Mouse (Mus musculus) effector memory CD4-positive, alpha-beta T cell, adult 5 months (primary cell): ENCODE results near the gene Gm11567. TPM values are rescaled to one million over a fixed set of nuclear protein-coding genes. Genes with fewer than 3 reads are reported as not detected.

Experiments
- polyA plus RNA-seq: library from polyadenylated mRNA; unstranded; fragments of 100-300 nt; shearing (Covaris generic); gene quantifications from one replicate; pipeline ENCODE4 v1.2.1, GENCODE M21; 2017

Gm11567 gene
- not detected for polyA plus RNA-seq

DNA sequence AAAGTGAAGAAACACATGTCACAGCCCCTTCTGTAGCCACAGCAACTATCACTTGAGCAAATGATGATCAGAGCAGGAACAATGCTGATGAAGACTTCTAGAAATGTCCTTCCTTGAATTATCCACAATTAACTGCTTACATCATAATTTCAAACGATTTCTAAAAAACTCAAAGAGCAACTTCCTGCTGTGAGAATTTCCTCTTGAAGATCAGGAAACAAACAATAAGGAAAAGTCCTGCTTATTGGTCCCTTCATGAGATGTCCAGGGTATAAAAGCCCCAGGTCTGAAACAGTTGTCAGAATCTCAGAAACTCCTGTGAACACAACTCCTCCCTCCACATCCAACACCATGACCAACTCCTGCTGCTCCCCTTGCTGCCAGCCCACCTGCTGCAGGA lies at the start of gene Gm11567:
Gene Gm11567, plus strand, starts transcription at position 301 of the 400 bp plus-strand sequence.

DNA sequence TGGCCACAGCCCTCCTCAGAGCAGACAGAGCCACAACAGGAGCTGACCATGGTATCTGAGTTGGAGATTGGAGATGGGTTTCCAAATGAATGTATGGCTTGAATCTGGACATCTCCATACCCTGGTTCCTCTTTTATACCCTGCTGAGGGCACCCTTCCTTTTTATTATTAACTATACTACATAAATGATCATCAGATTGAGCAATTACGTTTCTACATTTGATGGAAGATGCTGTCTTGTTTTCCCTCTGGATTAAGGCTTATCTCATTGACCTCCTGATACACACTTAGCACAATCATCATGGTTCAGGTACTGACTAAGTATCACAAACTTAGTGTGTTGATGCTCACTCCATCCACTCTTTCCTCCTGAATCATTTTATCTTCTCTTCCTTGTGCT lies 41.0 kb upstream of the Gm11567 start, which contains the start of gene 2300003K06Rik:
Gene 2300003K06Rik, minus strand, starts transcription at position 101 of the 400 bp plus-strand sequence.

DNA sequence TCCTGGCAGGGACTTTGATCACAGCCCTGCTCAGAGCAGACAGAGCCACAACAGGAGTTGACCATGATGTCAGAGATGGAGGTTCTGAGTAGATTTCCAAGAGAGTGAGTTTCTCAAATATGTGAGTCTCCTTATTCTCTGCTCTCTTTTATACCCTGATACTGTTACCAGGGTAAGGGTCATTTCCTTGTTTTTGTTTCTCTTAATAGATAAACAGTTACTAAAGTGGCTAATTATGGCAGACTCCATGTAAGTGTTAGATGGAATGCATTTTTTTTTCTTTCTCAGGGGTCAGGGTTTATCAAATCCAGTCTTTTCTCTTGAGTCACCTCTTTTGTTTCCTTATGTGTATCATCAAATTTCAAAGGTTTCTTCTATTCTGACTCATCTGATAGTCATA lies 27.5 kb upstream of the Gm11567 start, which contains the start of gene Krtap4-16:
Gene Krtap4-16, minus strand, starts transcription at position 101 of the 400 bp plus-strand sequence.

DNA sequence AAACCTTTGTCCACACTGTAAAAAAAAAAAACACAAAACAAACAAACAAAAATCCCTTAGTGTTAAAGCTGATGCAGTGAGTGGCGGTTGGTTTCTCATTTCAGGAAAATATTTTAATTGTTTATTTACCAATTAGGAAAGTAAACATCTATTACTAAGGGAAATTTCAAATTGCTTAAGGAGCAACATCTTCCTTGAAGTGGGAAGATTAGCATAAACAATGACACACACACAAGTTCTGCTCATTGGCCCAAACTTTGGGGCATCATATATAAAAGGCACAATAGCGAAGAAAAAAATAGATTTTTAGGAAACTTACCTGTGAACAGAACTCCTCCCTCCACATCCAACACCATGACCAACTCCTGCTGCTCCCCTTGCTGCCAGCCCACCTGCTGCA lies 21.4 kb upstream of the Gm11567 start, which contains the start of gene Gm11568:
Gene Gm11568, plus strand, starts transcription at position 301 of the 400 bp plus-strand sequence.

DNA sequence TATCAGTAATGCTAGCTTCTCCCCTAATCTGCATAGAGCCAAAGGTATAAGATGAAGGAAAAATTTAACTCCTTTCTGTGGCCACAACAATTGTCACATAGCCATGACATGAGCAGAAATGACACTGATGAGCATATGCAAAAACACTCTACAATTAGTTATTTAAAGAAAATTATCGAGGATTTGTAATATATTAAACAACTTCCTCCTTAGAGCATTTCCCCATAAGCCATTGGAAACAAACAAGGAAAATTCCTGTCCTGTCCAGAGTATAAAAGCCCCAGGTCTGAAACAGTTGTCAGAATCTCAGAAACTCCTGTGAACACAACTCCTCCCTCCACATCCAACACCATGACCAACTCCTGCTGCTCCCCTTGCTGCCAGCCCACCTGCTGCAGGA lies 14.8 kb upstream of the Gm11567 start, which contains the start of gene Gm11559:
Gene Gm11559, plus strand, starts transcription at position 301 of the 400 bp plus-strand sequence.

DNA sequence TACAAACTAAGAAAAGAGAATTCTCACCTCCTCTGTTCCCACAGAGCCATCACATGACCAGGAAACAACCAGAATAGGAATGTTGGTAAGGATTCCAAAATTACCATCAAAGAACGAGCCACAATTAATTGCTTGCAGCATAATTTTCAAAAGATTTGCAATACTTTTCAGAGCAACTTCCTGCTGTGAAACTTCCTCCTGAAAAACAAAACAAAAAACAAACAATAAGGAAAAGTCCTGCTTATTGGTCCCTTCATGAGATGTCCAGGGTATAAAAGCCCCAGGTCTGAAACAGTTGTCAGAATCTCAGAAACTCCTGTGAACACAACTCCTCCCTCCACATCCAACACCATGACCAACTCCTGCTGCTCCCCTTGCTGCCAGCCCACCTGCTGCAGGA lies 5.9 kb upstream of the Gm11567 start, which contains the start of gene Krtap9-1:
Gene Krtap9-1, plus strand, starts transcription at position 301 of the 400 bp plus-strand sequence.

DNA sequence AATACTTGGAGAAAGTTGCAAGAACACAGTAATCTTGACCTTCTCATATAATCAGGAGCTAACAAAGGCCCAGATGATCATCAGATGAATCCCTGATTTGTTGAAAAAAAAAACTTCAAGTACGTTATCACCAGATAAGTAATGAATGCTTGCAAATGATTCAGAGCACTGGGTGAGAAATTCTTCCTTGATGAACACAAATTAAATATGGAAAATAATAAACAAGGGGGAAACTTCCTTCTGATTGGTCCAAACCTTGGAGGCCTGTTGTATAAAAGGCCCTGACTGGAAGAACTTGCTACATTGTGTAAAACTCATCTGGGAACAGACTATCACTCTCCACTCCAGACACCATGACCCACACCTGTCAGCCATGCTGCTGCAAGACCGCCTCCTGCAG lies 28.6 kb downstream of the Gm11567 start, which contains the start of gene Krtap31-1:
Gene Krtap31-1, plus strand, starts transcription at position 301 of the 400 bp plus-strand sequence.

DNA sequence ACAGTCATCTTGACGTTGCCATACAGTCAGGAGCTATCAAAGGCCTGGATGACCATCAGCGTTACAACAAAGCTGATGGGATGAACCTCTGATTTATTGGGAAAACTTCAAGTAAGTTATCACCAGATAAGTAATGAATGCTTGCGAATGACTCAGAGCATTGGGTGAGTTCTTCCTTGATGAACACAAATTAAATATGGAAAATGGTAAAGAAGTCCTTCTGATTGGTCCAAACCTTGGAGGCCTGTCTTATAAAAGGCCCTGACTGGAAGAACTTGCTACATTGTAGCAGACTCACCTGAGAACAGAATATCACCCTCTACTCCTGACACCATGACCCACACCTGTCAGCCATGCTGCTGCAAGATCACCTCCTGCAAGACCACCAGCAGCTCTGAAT lies 35.5 kb downstream of the Gm11567 start, which contains the start of gene Gm11565:
Gene Gm11565, plus strand, starts transcription at position 301 of the 400 bp plus-strand sequence.

Other genes starting within 250 kb of the Gm11567 start
- not detected for gene Krtap4-2, start 244.1 kb upstream of the Gm11567 start, polyA plus RNA-seq
- gene Krtap4-7, start 235.1 kb upstream of the Gm11567 start, polyA plus RNA-seq = not detected
- gene Gm11555, start 229.0 kb upstream of the Gm11567 start, polyA plus RNA-seq = not detected
- gene Gm11563, start 220.2 kb upstream of the Gm11567 start, polyA plus RNA-seq = not detected
- gene Krtap4-6, start 213.2 kb upstream of the Gm11567 start, polyA plus RNA-seq = not detected
- gene Gm14190, start 188.4 kb upstream of the Gm11567 start, polyA plus RNA-seq = not detected
- not detected for gene Gm14180, start 144.9 kb upstream of the Gm11567 start, polyA plus RNA-seq
- gene Gm11595, start 106.3 kb upstream of the Gm11567 start, polyA plus RNA-seq = not detected
- gene Krtap4-8, start 98.5 kb upstream of the Gm11567 start, polyA plus RNA-seq = not detected
- not detected for gene Krtap4-9, start 94.0 kb upstream of the Gm11567 start, polyA plus RNA-seq
- gene Gm11596, start 85.7 kb upstream of the Gm11567 start, polyA plus RNA-seq = not detected
- not detected for gene Gm11569, start 80.3 kb upstream of the Gm11567 start, polyA plus RNA-seq
- gene Gm11554, start 74.7 kb upstream of the Gm11567 start, polyA plus RNA-seq = not detected
- not detected for gene Krtap4-13, start 69.3 kb upstream of the Gm11567 start, polyA plus RNA-seq
- not detected for gene Gm11564, start 63.5 kb upstream of the Gm11567 start, polyA plus RNA-seq
- gene 2300003K06Rik, start 41.1 kb upstream of the Gm11567 start, polyA plus RNA-seq = not detected
- gene Krtap4-16, start 27.6 kb upstream of the Gm11567 start, polyA plus RNA-seq = not detected
- gene Gm11568, start 21.3 kb upstream of the Gm11567 start, polyA plus RNA-seq = not detected
- not detected for gene Gm11559, start 14.7 kb upstream of the Gm11567 start, polyA plus RNA-seq
- not detected for gene Krtap9-1, start 5.8 kb upstream of the Gm11567 start, polyA plus RNA-seq
- not detected for gene Krtap31-1, start 28.7 kb downstream of the Gm11567 start, polyA plus RNA-seq
- not detected for gene Gm11565, start 35.6 kb downstream of the Gm11567 start, polyA plus RNA-seq
- not detected for gene Krtap31-2, start 57.1 kb downstream of the Gm11567 start, polyA plus RNA-seq
- gene Krtap9-5, start 69.3 kb downstream of the Gm11567 start, polyA plus RNA-seq = not detected
- not detected for gene Krtap29-1, start 99.9 kb downstream of the Gm11567 start, polyA plus RNA-seq
- gene Krtap16-1, start 107.4 kb downstream of the Gm11567 start, polyA plus RNA-seq = not detected
- gene Krtap17-1, start 114.8 kb downstream of the Gm11567 start, polyA plus RNA-seq = not detected
- gene Krt33a, start 137.0 kb downstream of the Gm11567 start, polyA plus RNA-seq = not detected
- not detected for gene Krt33b, start 150.7 kb downstream of the Gm11567 start, polyA plus RNA-seq
- not detected for gene Krt34, start 162.4 kb downstream of the Gm11567 start, polyA plus RNA-seq
- not detected for gene Krt31, start 171.4 kb downstream of the Gm11567 start, polyA plus RNA-seq
- gene Krt32, start 209.0 kb downstream of the Gm11567 start, polyA plus RNA-seq = not detected
- gene Krt35, start 217.1 kb downstream of the Gm11567 start, polyA plus RNA-seq = not detected
- gene Krt36, start 226.4 kb downstream of the Gm11567 start, polyA plus RNA-seq = not detected
- gene Krt13, start 242.4 kb downstream of the Gm11567 start, polyA plus RNA-seq = not detected